Mouse (Mus musculus): ENCODE results near the gene Mpp6. TPM values are rescaled to one million over a fixed set of nuclear protein-coding genes. Genes with fewer than 3 reads are reported as not detected.

Gene Mpp6
- polyA plus RNA-seq (2014; fragmentation: Illumina TruSeq; extraction: RNeasy Lipid Tissue Mini Kit (QIAGEN cat#74804)), result 85.0 TPM

GRCm38 (mm10) chr6:50109757-50110378 is at the start of gene Mpp6:
Gene Mpp6 (plus strand): TSS chr6:50110241.

Other genes starting within 250 kb of the Mpp6 start
- gene Gsdme, start 153.6 kb downstream of the Mpp6 start, polyA plus RNA-seq (2014; fragmentation: Illumina TruSeq; extraction: RNeasy Lipid Tissue Mini Kit (QIAGEN cat#74804)), result 2.3 TPM